Mouse (Mus musculus) ovary, adult 10 weeks (tissue): ENCODE data around the gene Maneal. TPM values are rescaled to one million over a fixed set of nuclear protein-coding genes. Genes with fewer than 3 reads are reported as not detected.

Source experiments
- polyA plus RNA-seq: library from polyadenylated mRNA; stranded (reverse); fragments of 350-450 nt; fragmentation: Illumina TruSeq; extraction: RNeasy Lipid Tissue Mini Kit (QIAGEN cat#74804); gene quantifications from one replicate; pipeline ENCODE4 v1.2.3, GENCODE M21; 2014

Gene Maneal
- 0.60 TPM for polyA plus RNA-seq

GRCm38 (mm10) chr4:124861283-124862188 is at the start of gene Maneal:
TSS of gene Maneal (minus strand) at chr4:124862171.

GRCm38 (mm10) chr4:124880599-124880998 is 18.6 kb upstream of the Maneal start, which contains the start of gene Epha10:
TSS of gene Epha10 (plus strand) at chr4:124880899.

GRCm38 (mm10) chr4:124850933-124851658 is 10.9 kb downstream of the Maneal start, which contains the start of gene 1110065P20Rik:
TSS of gene 1110065P20Rik (minus strand) at chr4:124851196.

GRCm38 (mm10) chr4:124850261-124850913 is 11.6 kb downstream of the Maneal start, which contains the start of gene Yrdc:
TSS of gene Yrdc (plus strand) at chr4:124850679.

Other genes with a start within 250 kb of the Maneal start
- gene Pou3f1, start 205.4 kb downstream of the Maneal start, polyA plus RNA-seq: not detected
- gene Utp11, start 168.6 kb downstream of the Maneal start, polyA plus RNA-seq: 60.9 TPM
- gene Fhl3, start 161.5 kb downstream of the Maneal start, polyA plus RNA-seq: 0.29 TPM
- 57.9 TPM for gene Sf3a3, start 147.4 kb downstream of the Maneal start, polyA plus RNA-seq
- gene Inpp5b, start 120.3 kb downstream of the Maneal start, polyA plus RNA-seq: 23.3 TPM
- 16.2 TPM for gene Mtf1, start 60.1 kb downstream of the Maneal start, polyA plus RNA-seq
- gene Yrdc, start 11.5 kb downstream of the Maneal start, polyA plus RNA-seq: 23.4 TPM
- 4.1 TPM for gene 1110065P20Rik, start 11.0 kb downstream of the Maneal start, polyA plus RNA-seq
- gene Epha10, start 18.7 kb upstream of the Maneal start, polyA plus RNA-seq: not detected
- gene 9930104L06Rik, start 74.9 kb upstream of the Maneal start, polyA plus RNA-seq: 5.5 TPM
- 71.4 TPM for gene Cdca8, start 77.1 kb upstream of the Maneal start, polyA plus RNA-seq
- 6.4 TPM for gene Rspo1, start 124.3 kb upstream of the Maneal start, polyA plus RNA-seq
- 78.1 TPM for gene Gnl2, start 154.4 kb upstream of the Maneal start, polyA plus RNA-seq
- 2.6 TPM for gene Dnali1, start 203.5 kb upstream of the Maneal start, polyA plus RNA-seq
- gene Snip1, start 204.5 kb upstream of the Maneal start, polyA plus RNA-seq: 20.3 TPM
- gene Meaf6, start 223.0 kb upstream of the Maneal start, polyA plus RNA-seq: 32.0 TPM